8 mouse cellular contexts compared by ENCODE assay signal in the genomic region with DNA sequence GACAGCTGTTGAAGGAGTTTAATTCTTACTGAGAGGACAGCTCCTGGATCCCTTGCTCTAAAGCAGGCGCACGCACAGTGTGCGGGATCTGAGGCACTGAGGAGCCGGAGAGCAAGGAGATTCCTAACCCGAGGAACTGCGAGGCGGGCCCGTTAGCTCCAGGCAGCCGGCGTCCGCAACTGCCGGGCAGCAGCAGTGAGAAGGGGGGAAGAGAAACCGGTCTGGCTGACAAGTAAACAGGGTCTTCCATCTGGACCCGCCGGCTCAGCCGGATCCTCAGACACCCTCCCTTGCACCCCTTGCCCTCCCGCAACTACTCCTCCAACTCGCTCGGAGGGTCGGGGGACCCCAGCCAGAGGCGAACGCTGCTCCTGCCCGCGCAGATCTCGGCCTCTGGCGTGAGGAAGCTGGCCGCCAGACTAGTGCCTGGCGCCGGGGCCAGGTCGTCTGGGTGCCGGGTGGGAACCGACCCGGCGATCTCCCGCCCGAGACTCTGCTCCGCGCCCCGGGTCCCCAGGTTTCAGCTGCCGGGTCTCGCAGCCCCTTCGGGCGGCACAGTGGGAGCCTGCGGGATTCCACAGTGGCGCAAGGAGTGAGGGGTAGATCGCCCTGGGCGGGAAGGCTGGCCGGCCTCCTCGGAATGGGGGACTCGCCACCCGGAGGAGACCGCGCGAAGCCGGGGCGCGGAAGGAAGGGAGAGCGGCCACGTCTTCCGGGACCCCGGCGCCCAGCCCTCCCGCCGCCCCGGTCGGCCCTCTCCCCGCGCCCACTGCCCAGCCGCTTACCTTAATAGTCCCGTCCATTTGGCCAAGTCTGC. TPM values are rescaled to one million over a fixed set of nuclear protein-coding genes. Genes with fewer than 3 reads are reported as not detected.
DNase-seq lines count a peak whose midpoint lies in the region; ATAC-seq and TF ChIP-seq lines count a peak whose summit lies in the region.

No protein-coding gene starts in this region.

- H3K9ac ChIP-seq in embryonic facial prominence, embryonic 15.5 days = peak overlapping the region; percentile 76
- peak overlapping the region; percentile 75 for H3K9ac ChIP-seq in hindbrain, embryonic 11.5 days (ENCODE audit: low read depth, low read length)
- H3K9ac ChIP-seq in liver, embryonic 14.5 days (replicated peaks) = peak overlapping the region; percentile 39
- H3K9ac ChIP-seq in neural tube, embryonic 13.5 days = peak overlapping the region; percentile 74

- no peaks in the 10 kb centered on the region for H3K36me3 ChIP-seq in embryonic facial prominence, embryonic 15.5 days
- H3K36me3 ChIP-seq in hindbrain, embryonic 11.5 days (ENCODE audit: control insufficient read depth, insufficient read depth, low read length) = no peaks in the 10 kb centered on the region
- no peaks in the 10 kb centered on the region for H3K36me3 ChIP-seq in liver, embryonic 14.5 days (replicated peaks; ENCODE audit: control insufficient read depth, insufficient read depth, low read depth)
- H3K36me3 ChIP-seq in neural tube, embryonic 13.5 days = no peaks in the 10 kb centered on the region

- peak overlapping the region; percentile 82 for H3K27ac ChIP-seq in embryonic facial prominence, embryonic 15.5 days (replicated peaks)
- H3K27ac ChIP-seq in hindbrain, embryonic 11.5 days (ENCODE audit: low read depth, low read length) = peak overlapping the region; percentile 71
- H3K27ac ChIP-seq in liver, embryonic 14.5 days = no peak overlapping the region; the same call in 1 of the 2 replicates
- H3K27ac ChIP-seq in neural tube, embryonic 13.5 days (replicated peaks) = peak overlapping the region; percentile 81

- no peak for ATAC-seq in embryonic facial prominence, embryonic 15.5 days (ENCODE audit: insufficient number of reproducible peaks, low FRiP score, low TSS enrichment, low read depth)
- ATAC-seq in hindbrain, embryonic 11.5 days (ENCODE audit: low FRiP score) = peak; percentile 53
- 0 out of 2 replicates have a peak, but pooled peaks have one; percentile 8 for ATAC-seq in liver, embryonic 14.5 days (ENCODE audit: insufficient read depth)
- ATAC-seq in neural tube, embryonic 13.5 days (ENCODE audit: low read depth) = peak; percentile 52

- no peak for TF ChIP-seq EP300 in liver, embryonic 14.5 days (IDR thresholded peaks at IDR 0.05; ENCODE audit: low read depth)

- 0% methylated on average over 70 of the region's 70 CpGs for WGBS in embryonic facial prominence, embryonic 15.5 days
- under 1% methylated on average over 67 of the region's 70 CpGs for WGBS in hindbrain, embryonic 11.5 days
- 0% methylated on average over 64 of the region's 70 CpGs for WGBS in liver, embryonic 14.5 days (ENCODE audit: insufficient replicate concordance)
- under 1% methylated on average over 66 of the region's 70 CpGs for whole genome bisulfite sequencing in neural tube, embryonic 13.5 days

- peak overlapping the region; percentile 90 for H3K4me2 ChIP-seq in embryonic facial prominence, embryonic 15.5 days (replicated peaks)
- peak overlapping the region; percentile 98 for H3K4me2 ChIP-seq in hindbrain, embryonic 11.5 days (replicated peaks; ENCODE audit: low read depth, low read length)
- H3K4me2 ChIP-seq in liver, embryonic 14.5 days (ENCODE audit: low read depth) = peak overlapping the region; percentile 53
- peak overlapping the region; percentile 81 for H3K4me2 ChIP-seq in neural tube, embryonic 13.5 days

- H3K4me1 ChIP-seq in embryonic facial prominence, embryonic 15.5 days = peaks cover 48% of the 10 kb centered on the region
- peaks cover 16% of the 10 kb centered on the region; the same call in 1 of the 2 replicates for H3K4me1 ChIP-seq in hindbrain, embryonic 11.5 days (replicated peaks; ENCODE audit: control insufficient read depth, insufficient read depth, low read length)
- peaks cover 2 to 4% of the 10 kb centered on the region in 2 experiments; a peak in 1 of 4 replicates for H3K4me1 ChIP-seq in liver, embryonic 14.5 days (replicated peaks; ENCODE audit: control insufficient read depth in 2 of 2, insufficient read depth in 2 of 2, low read length in 1 of 2)
- H3K4me1 ChIP-seq in neural tube, embryonic 13.5 days (replicated peaks) = peaks cover 56% of the 10 kb centered on the region

- peaks cover 44% of the 10 kb centered on the region for H3K27me3 ChIP-seq in embryonic facial prominence, embryonic 15.5 days
- H3K27me3 ChIP-seq in hindbrain, embryonic 11.5 days (ENCODE audit: control insufficient read depth, insufficient read depth, low read length) = peaks cover 58% of the 10 kb centered on the region
- H3K27me3 ChIP-seq in liver, embryonic 14.5 days (ENCODE audit: control insufficient read depth, insufficient read depth, low read length) = peaks cover 64% of the 10 kb centered on the region
- peaks cover 83% of the 10 kb centered on the region for H3K27me3 ChIP-seq in neural tube, embryonic 13.5 days

- DNase-seq in adrenal gland, adult (ENCODE audit: inconsistent age in 2 of 2, low spot score in 1 of 2) = peak; percentile 57 to 87
- no peak for DNase-seq in adrenal gland, adult 8-10 months
- peak; percentile 38 for DNase-seq in ES-CJ7 (ENCODE audit: low read depth, low spot score)
- DNase-seq in hindbrain, embryonic 11.5 days (ENCODE audit: low spot score) = peak; percentile 69
- DNase-seq in liver, embryonic 14.5 days (ENCODE audit: low read depth in 3 of 3, low spot score in 3 of 3) = no peak
- DNase-seq in layer of hippocampus, adult 9-11 months = no peak

- H3K4me3 ChIP-seq in embryonic facial prominence, embryonic 15.5 days (replicated peaks) = peak overlapping the region; percentile 66
- H3K4me3 ChIP-seq in hindbrain, embryonic 11.5 days (ENCODE audit: low read depth, low read length) = peak overlapping the region; percentile 62
- peak overlapping the region; percentile 45 to 64 for H3K4me3 ChIP-seq in liver, embryonic 14.5 days (ENCODE audit: insufficient read depth in 1 of 2, low read depth in 2 of 2, low read length in 2 of 2)
- peak overlapping the region; percentile 53 for H3K4me3 ChIP-seq in neural tube, embryonic 13.5 days

- no peaks in the 10 kb centered on the region for H3K9me3 ChIP-seq in embryonic facial prominence, embryonic 15.5 days (replicated peaks)
- H3K9me3 ChIP-seq in hindbrain, embryonic 11.5 days (ENCODE audit: control insufficient read depth, low read length) = no peaks in the 10 kb centered on the region
- H3K9me3 ChIP-seq in liver, embryonic 14.5 days (ENCODE audit: control insufficient read depth, low read length) = no peaks in the 10 kb centered on the region
- H3K9me3 ChIP-seq in neural tube, embryonic 13.5 days = no peaks in the 10 kb centered on the region

- no peak for TF ChIP-seq CTCF in liver, embryonic 14.5 days (IDR thresholded peaks at IDR 0.05; ENCODE audit: low read depth)

RNA-seq across cellular contexts. Expression of a gene that starts 2.0 kb away (rescaled TPM):
- total RNA-seq in adrenal gland, adult 8-10 months (2022) = 10 to 100 TPM; 12.0 to 20.5 (median 15.5) TPM
- polyA plus RNA-seq in embryonic facial prominence, embryonic 15.5 days (2015; fragmentation: Nextera tagmentation; extraction: Ambion mirVana) = 18.2 and 18.7 TPM in 2 replicates
- 18.6 and 22.2 TPM in 2 replicates for polyA plus RNA-seq in hindbrain, embryonic 11.5 days (2014; fragmentation: Nextera tagmentation; extraction: Ambion mirVana)
- polyA plus RNA-seq in liver, embryonic 14.5 days (2012; rRNA removed) = 2.0 and 2.5 TPM in 2 replicates
- 6.2 and 6.9 TPM in 2 replicates for polyA plus RNA-seq in liver, embryonic 14.5 days (2014; fragmentation: Nextera tagmentation; extraction: Ambion mirVana)
- 10.1 and 13.2 TPM in 2 replicates for polyA plus RNA-seq in neural tube, embryonic 13.5 days (2015; fragmentation: Nextera tagmentation; extraction: Ambion mirVana)

Comparison
In these comparisons a context has a peak if more than half of its experiments do, and no peak if none do; other contexts are left out.
1. DNase-seq: peak in adrenal gland, adult (2 of 2), ES-CJ7 (single experiment) and hindbrain, embryonic 11.5 days (single experiment); none in adrenal gland, adult 8-10 months (single experiment), liver, embryonic 14.5 days (0 of 3) and layer of hippocampus, adult 9-11 months (single experiment).
2. Peak in every context shown above with its lines, with median percentiles within 50 percentile points of each other: H3K4me2 ChIP-seq, H3K4me3 ChIP-seq and H3K9ac ChIP-seq.